Mouse (Mus musculus): ENCODE data around the gene Sik3. TPM values are rescaled to one million over a fixed set of nuclear protein-coding genes. Genes with fewer than 3 reads are reported as not detected.

The Sik3 gene
- polyA plus RNA-seq, 1 experiment from 2014 or later: 6.4 TPM

DNA sequence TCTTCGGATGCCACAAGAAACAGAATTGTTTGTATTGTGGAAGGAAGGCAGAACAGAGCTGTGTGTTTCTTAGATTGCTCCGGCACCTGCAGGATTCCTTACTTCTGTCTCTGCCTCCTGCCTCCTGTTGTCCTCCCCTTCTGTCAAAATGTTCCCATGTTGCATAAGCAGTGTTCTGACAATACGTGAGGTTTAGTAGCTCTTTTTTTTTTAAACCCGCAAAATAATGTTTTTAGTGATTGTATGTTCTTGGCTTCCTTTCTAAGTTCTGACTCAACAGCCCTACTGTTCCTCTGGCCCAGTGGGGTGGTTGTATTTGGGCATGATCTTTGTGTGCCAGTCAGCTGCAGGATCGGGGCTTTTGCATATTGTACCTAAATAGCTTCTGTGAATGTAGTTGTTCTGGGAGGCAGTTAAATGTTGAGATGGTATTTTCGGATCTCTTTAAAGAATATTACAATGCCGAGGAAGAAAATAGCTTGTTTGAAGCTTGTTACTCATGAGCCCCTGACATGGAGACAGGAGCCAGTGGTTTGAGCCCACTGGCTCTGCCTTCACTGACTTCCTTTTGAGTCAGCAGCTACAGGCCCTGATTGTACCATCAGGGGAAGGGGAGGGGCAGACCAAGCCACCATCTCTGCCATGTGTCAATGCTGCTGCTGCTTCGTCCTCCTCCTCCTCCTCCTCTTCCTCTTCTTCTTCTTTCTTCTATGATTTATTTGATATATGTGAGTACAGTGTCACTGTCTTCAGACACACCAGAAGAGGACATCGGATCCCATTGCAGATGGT, 13.6 kb downstream of the Sik3 start:
- peak; percentile 41 for DNase-seq (ENCODE audit: low spot score)
- Histone ChIP-seq H3K4me1 (peaks cover 21% of the 10 kb centered on the region), H3K27ac (no peak overlapping the region), H3K27me3 (ENCODE audit: insufficient read depth, poor library complexity, severe bottlenecking) (no peaks in the 10 kb centered on the region), H3K9me3 (no peaks in the 10 kb centered on the region), H3K4me3 (no peak overlapping the region), H3K36me3 (peaks cover under 1% of the 10 kb centered on the region)
- WGBS: 88% methylated on average over 9 of the region's 9 CpGs

DNA sequence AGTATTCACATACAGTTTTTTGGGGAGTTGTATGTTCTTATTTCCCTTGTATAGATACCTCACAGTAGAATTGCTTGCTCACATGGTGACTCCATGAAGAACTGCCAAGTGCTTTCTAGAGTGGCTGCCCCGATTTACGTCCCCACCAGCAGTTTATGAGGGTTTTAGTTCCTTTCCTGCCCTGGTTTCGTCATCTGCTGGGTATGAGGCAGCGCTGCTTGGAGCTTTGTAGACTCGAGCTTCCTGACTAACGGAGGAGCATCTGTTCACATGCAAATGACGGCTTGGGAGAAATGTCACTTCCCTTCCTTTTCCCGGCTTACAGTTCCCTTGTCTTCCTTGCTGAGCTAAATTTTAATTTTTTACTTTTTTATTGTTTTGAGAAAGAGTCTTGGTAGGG, 15.4 kb downstream of the Sik3 start:
- no peak overlapping the region for H3K27ac ChIP-seq
- H3K36me3 ChIP-seq: no peaks in the 10 kb centered on the region; the same call in 1 of the 2 replicates
- no peak overlapping the region for H3K4me3 ChIP-seq
- 58% methylated on average over 8 of the region's 8 CpGs for WGBS
- H3K9me3 ChIP-seq: no peaks in the 10 kb centered on the region
- peaks cover 38% of the 10 kb centered on the region for H3K4me1 ChIP-seq
- DNase-seq (ENCODE audit: low spot score): no peak
- H3K27me3 ChIP-seq (ENCODE audit: insufficient read depth, poor library complexity, severe bottlenecking): no peaks in the 10 kb centered on the region

DNA sequence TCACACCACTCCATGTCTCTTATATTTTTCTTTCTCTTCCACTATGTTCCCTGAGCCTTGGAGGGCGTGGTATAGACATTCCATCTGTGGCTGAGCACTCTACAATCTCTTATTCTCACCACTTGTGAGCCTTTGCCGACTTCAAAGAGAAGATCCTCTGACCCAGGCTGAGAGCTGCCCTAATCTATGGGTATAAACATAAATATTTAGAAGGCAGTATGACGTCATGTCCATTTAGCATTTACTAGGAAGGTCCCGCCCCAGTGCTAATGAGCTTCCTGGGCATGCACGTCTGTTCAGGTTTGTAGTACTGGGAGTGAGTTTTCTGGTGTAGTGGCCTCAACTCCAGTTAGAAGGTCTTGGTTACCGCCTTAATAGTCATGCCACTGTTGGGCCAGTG, 16.9 kb downstream of the Sik3 start:
- no peak for DNase-seq (ENCODE audit: low spot score)
- no peaks in the 10 kb centered on the region for H3K27me3 ChIP-seq (ENCODE audit: insufficient read depth, poor library complexity, severe bottlenecking)
- no peak overlapping the region for H3K4me3 ChIP-seq
- no peaks in the 10 kb centered on the region for H3K9me3 ChIP-seq
- no peaks in the 10 kb centered on the region; the same call in 1 of the 2 replicates for H3K36me3 ChIP-seq
- 68% methylated on average over 6 of the region's 6 CpGs for WGBS
- no peak overlapping the region for H3K27ac ChIP-seq
- peaks cover 38% of the 10 kb centered on the region for H3K4me1 ChIP-seq

DNA sequence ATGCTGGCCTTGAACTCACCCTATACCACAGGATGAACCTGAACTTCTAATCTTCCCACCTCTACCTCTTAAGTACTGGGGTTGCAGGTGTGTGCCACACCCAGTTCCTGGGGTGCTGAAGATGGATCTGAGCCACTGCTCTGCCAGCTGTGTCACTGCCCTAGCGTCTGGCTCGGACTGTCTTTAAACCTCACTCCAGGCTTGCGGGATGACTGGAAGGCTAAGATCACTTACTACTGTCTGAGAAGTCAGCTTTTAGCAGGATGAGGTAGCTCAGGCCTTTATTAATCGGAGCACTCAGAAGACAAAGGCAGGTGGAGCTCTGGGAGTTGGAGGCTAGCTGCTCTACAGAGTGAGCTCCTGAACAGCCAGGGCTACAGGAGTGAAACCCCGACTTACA, 17.6 kb downstream of the Sik3 start:
- H3K9me3 ChIP-seq: no peaks in the 10 kb centered on the region
- H3K27me3 ChIP-seq (ENCODE audit: insufficient read depth, poor library complexity, severe bottlenecking): no peaks in the 10 kb centered on the region
- H3K4me3 ChIP-seq: no peak overlapping the region
- no peaks in the 10 kb centered on the region; the same call in 1 of the 2 replicates for H3K36me3 ChIP-seq
- no peak for DNase-seq (ENCODE audit: low spot score)
- no peak overlapping the region for H3K27ac ChIP-seq
- peaks cover 42% of the 10 kb centered on the region for H3K4me1 ChIP-seq
- 83% methylated on average over 5 of the region's 5 CpGs for whole genome bisulfite sequencing

DNA sequence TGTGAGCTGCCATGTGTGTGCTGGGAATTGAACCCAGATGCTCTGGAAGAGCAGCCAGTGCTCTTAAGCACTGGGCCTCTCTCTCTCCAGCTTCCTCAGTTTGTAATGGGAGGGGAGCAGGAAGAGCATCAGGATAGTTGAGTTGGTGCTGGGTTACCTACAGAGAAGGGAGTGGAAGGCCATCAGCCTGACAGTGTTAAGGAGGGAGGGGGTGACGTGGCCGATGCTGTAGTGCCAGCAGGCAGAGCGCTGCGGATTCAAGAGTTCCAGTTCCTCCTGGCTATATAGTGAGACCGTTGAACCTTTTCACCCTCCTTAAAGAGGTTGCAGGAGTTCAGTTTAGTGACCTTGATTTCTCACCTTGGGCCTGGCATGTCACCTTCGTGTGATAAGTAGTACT, 18.3 kb downstream of the Sik3 start:
- no peak for DNase-seq (ENCODE audit: low spot score)
- WGBS: 65% methylated on average over 6 of the region's 6 CpGs
- H3K4me1 ChIP-seq: peaks cover 47% of the 10 kb centered on the region

DNA sequence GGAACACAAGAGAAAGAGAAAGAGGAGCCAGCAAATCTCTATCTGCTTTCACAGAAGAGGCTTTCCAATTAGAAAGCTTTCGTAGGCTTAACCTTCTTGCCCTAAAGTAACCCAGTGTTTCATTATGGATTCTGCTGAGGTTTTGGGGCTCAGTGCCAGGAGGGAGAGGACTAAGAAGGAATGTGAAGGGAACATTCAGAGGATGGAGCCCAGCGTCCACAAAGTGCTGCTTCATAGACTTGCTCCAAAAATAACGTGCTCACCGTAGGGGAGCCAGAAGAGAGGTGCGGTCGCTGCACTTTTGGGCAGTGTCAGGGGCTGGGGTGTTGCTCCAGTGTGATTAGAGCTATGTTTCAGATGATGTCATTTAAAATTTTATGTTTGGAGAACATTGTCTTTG, 19.6 kb downstream of the Sik3 start:
- 61% methylated on average over 6 of the region's 6 CpGs for WGBS
- Histone ChIP-seq H3K4me3 (no peak overlapping the region), H3K27me3 (ENCODE audit: insufficient read depth, poor library complexity, severe bottlenecking) (no peaks in the 10 kb centered on the region), H3K4me1 (peaks cover 47% of the 10 kb centered on the region), H3K27ac (no peak overlapping the region), H3K9me3 (no peaks in the 10 kb centered on the region), H3K36me3 (no peaks in the 10 kb centered on the region; the same call in 1 of the 2 replicates)
- DNase-seq (ENCODE audit: low spot score): no peak

More for the DNA sequence above, 18.3 kb downstream of the Sik3 start:
- Histone ChIP-seq H3K36me3 (no peaks in the 10 kb centered on the region; the same call in 1 of the 2 replicates), H3K9me3 (no peaks in the 10 kb centered on the region), H3K27me3 (ENCODE audit: insufficient read depth, poor library complexity, severe bottlenecking) (no peaks in the 10 kb centered on the region), H3K4me3 (no peak overlapping the region), H3K27ac (peak overlapping the region; percentile 8; the same call in 1 of the 2 replicates)

DNA sequence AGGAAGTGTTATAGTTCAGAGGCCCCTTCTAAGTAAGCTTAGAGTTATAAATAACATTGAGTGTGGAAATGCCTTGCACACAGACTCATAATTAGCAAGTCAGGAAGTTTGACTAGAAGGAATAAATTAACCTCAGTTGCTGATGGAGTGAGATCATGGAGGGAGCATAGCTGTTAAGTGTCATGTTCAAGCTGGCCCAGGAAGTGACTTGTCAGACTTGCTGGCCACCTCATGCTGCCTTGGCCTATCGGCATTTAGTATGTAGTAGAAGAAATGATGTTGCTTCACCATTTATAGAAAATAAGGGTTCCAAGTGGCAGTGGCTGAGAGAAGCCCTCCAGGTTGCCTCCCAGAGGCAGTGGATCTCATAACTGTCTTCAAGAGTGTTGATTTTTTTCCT, 20.4 kb downstream of the Sik3 start:
- Histone ChIP-seq H3K4me1 (peaks cover 47% of the 10 kb centered on the region), H3K27me3 (ENCODE audit: insufficient read depth, poor library complexity, severe bottlenecking) (no peaks in the 10 kb centered on the region), H3K27ac (no peak overlapping the region), H3K36me3 (no peaks in the 10 kb centered on the region; the same call in 1 of the 2 replicates), H3K9me3 (no peaks in the 10 kb centered on the region), H3K4me3 (no peak overlapping the region)
- DNase-seq (ENCODE audit: low spot score): no peak
- WGBS: 70% methylated on average over 1 of the region's 1 CpGs

DNA sequence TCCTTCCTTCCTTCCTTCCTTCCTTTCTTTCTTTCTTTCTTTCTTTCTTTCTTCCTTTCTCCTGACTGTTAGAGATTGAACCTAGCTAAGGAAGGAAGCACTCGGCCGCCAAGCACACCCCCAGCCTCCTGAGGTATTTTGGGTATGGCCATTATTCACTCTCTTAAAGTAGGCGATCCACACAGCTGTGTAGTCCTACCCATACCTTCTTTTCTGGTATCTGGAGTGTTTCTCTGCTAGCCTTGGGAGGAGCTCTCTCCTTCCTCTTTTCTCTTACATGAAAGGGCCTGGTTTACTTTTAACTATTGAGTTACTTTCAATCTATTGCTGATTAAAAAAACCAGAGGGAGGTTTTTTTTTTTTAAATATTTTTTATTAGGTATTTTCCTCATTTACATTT, 21.2 kb downstream of the Sik3 start:
- Histone ChIP-seq H3K4me3 (no peak overlapping the region), H3K36me3 (no peaks in the 10 kb centered on the region; the same call in 1 of the 2 replicates), H3K27ac (no peak overlapping the region), H3K4me1 (peaks cover 48% of the 10 kb centered on the region), H3K27me3 (ENCODE audit: insufficient read depth, poor library complexity, severe bottlenecking) (no peaks in the 10 kb centered on the region), H3K9me3 (no peaks in the 10 kb centered on the region)
- DNase-seq (ENCODE audit: low spot score): no peak
- WGBS: 70% methylated on average over 3 of the region's 3 CpGs

DNA sequence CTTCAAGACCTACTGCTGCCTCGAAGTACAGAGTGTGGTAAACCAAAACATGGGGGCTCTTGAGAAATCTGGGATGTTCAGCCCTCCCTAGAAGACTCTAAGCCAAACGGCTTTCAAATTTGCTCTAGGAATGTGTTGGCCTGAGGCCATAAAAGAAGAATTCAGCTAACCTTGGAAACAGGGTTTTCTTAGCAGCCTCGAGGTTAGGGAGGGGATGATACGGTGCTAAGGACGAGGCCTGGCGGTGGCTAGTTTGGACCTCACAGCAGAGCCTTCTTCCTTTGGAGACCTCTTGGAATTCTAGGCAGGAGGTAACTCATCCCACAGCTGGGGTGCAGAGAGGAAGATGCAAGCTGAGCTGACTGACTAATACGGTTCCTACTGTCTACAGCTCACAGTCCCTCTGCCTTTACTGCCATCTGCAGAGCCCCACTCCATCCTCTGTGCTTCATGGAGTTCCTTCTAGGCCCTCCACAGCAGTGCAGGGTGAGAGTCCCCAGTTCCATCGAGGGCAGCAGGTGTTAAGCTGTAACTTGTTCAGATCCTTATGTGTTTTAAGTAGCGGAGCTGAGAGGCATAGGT, 22.8 kb downstream of the Sik3 start:
- H3K27ac ChIP-seq: no peak overlapping the region
- 71% methylated on average over 9 of the region's 9 CpGs for WGBS
- no peak for DNase-seq (ENCODE audit: low spot score)
- no peaks in the 10 kb centered on the region for H3K27me3 ChIP-seq (ENCODE audit: insufficient read depth, poor library complexity, severe bottlenecking)
- H3K9me3 ChIP-seq: no peaks in the 10 kb centered on the region
- H3K4me1 ChIP-seq: peaks cover 40% of the 10 kb centered on the region
- H3K4me3 ChIP-seq: no peak overlapping the region
- H3K36me3 ChIP-seq: 0 out of 2 replicates have a peak, but pooled peaks cover 6% of the 10 kb centered on the region

DNA sequence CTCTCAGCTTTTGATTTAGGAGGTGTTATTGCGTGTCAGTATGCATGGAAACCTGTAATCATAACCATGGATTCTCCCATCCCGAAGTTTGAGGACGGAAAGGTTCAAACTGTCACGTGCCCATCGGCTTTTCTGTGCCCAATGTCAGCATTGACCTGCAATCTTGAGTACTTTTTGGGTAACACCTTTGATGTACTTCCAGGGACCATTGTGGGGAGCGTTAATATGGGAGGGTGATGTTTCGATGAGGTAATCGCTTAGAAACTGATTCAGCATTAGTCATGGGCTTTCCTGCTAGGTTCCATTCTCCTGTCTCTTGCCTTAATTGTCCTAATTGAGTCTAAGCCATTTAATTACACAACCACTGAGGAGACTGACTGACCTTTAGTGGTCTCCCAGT, 24.3 kb downstream of the Sik3 start:
- no peaks in the 10 kb centered on the region for H3K9me3 ChIP-seq
- no peak overlapping the region for H3K4me3 ChIP-seq
- H3K4me1 ChIP-seq: peaks cover 27% of the 10 kb centered on the region
- WGBS: 92% methylated on average over 8 of the region's 8 CpGs
- DNase-seq (ENCODE audit: low spot score): no peak
- H3K36me3 ChIP-seq: 0 out of 2 replicates have a peak, but pooled peaks cover 8% of the 10 kb centered on the region
- no peaks in the 10 kb centered on the region for H3K27me3 ChIP-seq (ENCODE audit: insufficient read depth, poor library complexity, severe bottlenecking)
- no peak overlapping the region for H3K27ac ChIP-seq

DNA sequence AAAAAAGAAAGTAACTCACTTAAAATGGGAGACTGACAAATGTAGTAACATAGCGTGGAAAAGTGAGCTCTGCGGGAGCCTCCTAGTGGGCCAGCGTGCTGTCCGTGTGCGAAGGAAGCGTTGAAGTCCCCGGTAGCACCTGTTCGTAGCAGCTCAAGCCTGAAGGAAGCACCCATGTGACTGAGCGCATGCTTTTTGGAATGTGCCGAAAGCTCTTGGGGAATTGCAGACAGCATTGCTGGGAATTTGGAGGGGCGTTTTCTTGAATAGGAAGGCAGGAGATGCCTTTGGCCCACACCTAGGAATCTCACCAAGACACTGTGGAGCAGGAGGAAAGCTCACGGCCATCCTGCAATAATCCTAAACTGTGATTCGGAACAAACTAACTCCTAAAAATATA, 26.2 kb downstream of the Sik3 start:
- whole genome bisulfite sequencing: 88% methylated on average over 13 of the region's 13 CpGs
- 0 out of 2 replicates have a peak, but pooled peaks cover 8% of the 10 kb centered on the region for H3K36me3 ChIP-seq
- H3K27me3 ChIP-seq (ENCODE audit: insufficient read depth, poor library complexity, severe bottlenecking): no peaks in the 10 kb centered on the region
- H3K27ac ChIP-seq: no peak overlapping the region
- peaks cover 12% of the 10 kb centered on the region for H3K4me1 ChIP-seq
- no peak overlapping the region for H3K4me3 ChIP-seq
- no peak for DNase-seq (ENCODE audit: low spot score)
- H3K9me3 ChIP-seq: no peaks in the 10 kb centered on the region

DNA sequence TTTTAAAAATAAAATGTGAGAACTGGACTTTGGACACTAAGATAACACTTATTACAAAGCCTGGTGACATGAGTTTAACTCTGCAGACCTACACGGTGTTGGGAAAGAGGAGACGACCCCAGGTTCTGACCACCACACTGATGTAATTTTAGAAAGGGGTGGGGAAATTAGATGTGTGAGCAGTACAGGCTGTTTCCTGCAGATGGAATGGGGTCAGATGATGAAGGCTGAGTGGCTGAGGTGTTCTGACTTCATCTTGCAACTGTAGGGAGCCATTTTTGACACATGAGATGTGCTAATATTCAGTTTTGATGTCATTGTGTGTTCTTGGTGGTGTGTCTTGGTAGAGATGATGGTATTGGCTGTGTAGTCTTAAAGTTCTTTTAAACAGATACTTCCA, 28.6 kb downstream of the Sik3 start:
- 69% methylated on average over 2 of the region's 2 CpGs for WGBS
- Histone ChIP-seq H3K27me3 (ENCODE audit: insufficient read depth, poor library complexity, severe bottlenecking) (no peaks in the 10 kb centered on the region), H3K9me3 (no peaks in the 10 kb centered on the region), H3K4me1 (peaks cover 4% of the 10 kb centered on the region; the same call in 1 of the 2 replicates), H3K4me3 (no peak overlapping the region), H3K36me3 (0 out of 2 replicates have a peak, but pooled peaks cover 8% of the 10 kb centered on the region), H3K27ac (no peak overlapping the region)
- DNase-seq (ENCODE audit: low spot score): no peak

DNA sequence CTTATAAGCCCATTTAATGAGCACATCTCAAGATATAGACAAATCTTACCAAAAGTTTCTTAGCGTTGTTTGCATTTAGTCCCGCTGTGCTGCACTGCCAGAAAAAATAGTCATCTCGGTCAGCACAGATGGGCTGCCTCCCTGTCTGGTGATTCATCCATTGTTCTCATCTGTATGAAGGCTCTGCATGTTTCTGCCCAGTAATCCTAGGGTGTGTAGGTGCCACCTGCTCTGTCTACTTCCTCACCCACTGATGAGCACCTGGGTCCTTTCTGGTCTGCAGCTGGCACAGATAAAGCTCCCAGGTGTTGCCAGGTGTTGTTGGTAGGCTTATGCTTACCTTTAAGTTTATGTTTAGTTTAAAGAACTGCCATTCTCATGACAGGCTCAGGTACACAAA, 29.8 kb downstream of the Sik3 start:
- H3K9me3 ChIP-seq: no peaks in the 10 kb centered on the region
- WGBS: 83% methylated on average over 3 of the region's 3 CpGs
- 0 out of 2 replicates have a peak, but pooled peaks cover 8% of the 10 kb centered on the region for H3K36me3 ChIP-seq
- peaks cover 13% of the 10 kb centered on the region; the same call in 1 of the 2 replicates for H3K4me1 ChIP-seq
- no peak overlapping the region for H3K4me3 ChIP-seq
- DNase-seq (ENCODE audit: low spot score): no peak
- H3K27me3 ChIP-seq (ENCODE audit: insufficient read depth, poor library complexity, severe bottlenecking): no peaks in the 10 kb centered on the region
- no peak overlapping the region for H3K27ac ChIP-seq
